Mouse (Mus musculus) Muller cell, postnatal 12 days (primary cell): Measurements from ENCODE around the gene Gm5105.

Experiments used
- DNase-seq: peaks from one replicate; pipeline ENCODE4 v3.0.0-alpha.2; 2015; ENCODE audit errors: inconsistent ontology term

The Gm5105 gene

GRCm38 (mm10) chr3:138027575-138028362 lies 39.4 kb downstream of the Gm5105 start:
- DNase-seq, result peak; percentile 24

- no peak for DNase-seq
Measured at GRCm38 (mm10) chr3:138026286-138026685, 40.9 kb downstream of the Gm5105 start.

GRCm38 (mm10) chr3:138022651-138023050 lies 44.5 kb downstream of the Gm5105 start:
- no peak for DNase-seq

- DNase-seq, result no peak
Measured at GRCm38 (mm10) chr3:138022003-138022402, 45.2 kb downstream of the Gm5105 start.

GRCm38 (mm10) chr3:138016810-138017209 lies 50.4 kb downstream of the Gm5105 start:
- DNase-seq, result no peak

- DNase-seq, result no peak
Measured at GRCm38 (mm10) chr3:138014725-138015124, 52.5 kb downstream of the Gm5105 start.

GRCm38 (mm10) chr3:138012351-138012750 lies 54.8 kb downstream of the Gm5105 start:
- no peak for DNase-seq

GRCm38 (mm10) chr3:138008152-138008551 lies 59.0 kb downstream of the Gm5105 start:
- DNase-seq, result no peak

GRCm38 (mm10) chr3:138006896-138007295 lies 60.3 kb downstream of the Gm5105 start:
- no peak for DNase-seq

- no peak for DNase-seq
Measured at GRCm38 (mm10) chr3:138003264-138003663, 63.9 kb downstream of the Gm5105 start.

- no peak for DNase-seq
Measured at GRCm38 (mm10) chr3:138002545-138002944, 64.6 kb downstream of the Gm5105 start.

GRCm38 (mm10) chr3:138001865-138002264 lies 65.3 kb downstream of the Gm5105 start:
- no peak for DNase-seq

- no peak for DNase-seq
Measured at GRCm38 (mm10) chr3:138000724-138001069, 66.5 kb downstream of the Gm5105 start.

GRCm38 (mm10) chr3:138000062-138000723 lies 67.0 kb downstream of the Gm5105 start:
- no peak for DNase-seq

GRCm38 (mm10) chr3:137999224-137999790 lies 67.9 kb downstream of the Gm5105 start:
- DNase-seq, result no peak
